Mouse (Mus musculus): ENCODE measurements at regions not wholly inside any gene's neighbourhood (a gene's known extent, or its start where the extent isn't known, plus 50 kb on each side); places are given as distances from the start of the nearest gene placed in this dataset.

GRCm38 (mm10) chr4:40537859-40538258 lies 65.9 kb downstream of the Tmem215 start:
- no peak for DNase-seq

GRCm38 (mm10) chr4:40543085-40544048 lies 71.4 kb downstream of the Tmem215 start:
- no peak for DNase-seq

DNA sequence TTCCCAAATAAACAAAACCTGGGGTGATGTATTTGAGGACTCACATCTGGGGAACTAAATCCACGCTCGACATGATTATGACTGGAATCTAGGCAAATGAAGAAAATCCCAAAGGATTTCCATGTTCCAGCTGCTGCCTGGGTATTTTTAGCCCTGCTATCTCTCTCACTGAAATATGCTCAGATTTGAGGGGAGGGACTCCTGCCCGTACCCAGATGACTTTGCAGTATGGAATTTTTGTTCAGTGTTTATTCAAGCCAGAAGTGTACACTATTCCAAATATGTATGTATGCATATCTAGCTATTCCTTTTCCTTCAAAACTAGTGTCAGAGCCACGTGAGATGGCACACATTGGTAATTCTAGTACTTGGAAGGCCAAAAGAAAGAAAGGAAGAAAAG lies 72.1 kb downstream of the Tmem215 start:
- DNase-seq = peak; percentile 4 to 24

- no peak for DNase-seq
Measured at GRCm38 (mm10) chr4:40544806-40545205, 72.8 kb downstream of the Tmem215 start.

DNA sequence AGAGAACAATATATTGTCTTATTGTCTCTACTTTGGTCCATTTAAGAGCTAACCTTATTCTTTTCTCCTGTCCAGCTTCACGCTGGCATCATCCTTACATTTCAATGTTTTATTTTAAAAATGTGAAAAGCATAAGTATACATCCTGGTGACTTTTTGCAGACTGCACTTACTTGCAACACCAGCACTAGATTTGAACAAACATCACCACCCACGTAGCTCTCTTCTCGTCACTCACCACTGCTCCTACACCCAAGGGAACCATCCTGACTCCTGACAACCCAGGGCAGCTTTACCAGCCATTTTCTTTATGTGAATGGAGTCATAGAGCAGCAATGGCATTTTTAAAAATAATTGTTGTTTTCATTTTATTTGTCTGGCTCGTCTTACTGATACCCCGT lies 73.7 kb downstream of the Tmem215 start:
- no peak for DNase-seq

DNA sequence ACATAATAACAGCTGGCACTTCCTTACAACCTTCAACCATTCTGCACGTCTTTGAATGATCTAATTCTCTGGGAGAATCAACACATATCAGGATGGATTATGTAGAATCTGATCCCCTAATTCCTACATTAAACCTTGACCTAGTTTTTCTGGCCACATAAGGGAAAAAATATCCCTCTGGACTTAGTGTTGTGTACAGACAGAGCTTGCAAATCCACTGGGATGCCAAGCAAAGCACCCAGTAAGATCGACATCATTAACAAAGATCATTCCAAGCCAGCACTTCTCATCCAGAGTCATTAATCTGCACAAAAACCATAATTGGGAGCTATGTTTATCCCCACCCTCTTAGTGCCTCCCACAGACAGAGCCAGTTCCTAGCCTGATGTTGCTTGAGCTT lies 87.8 kb downstream of the Tmem215 start:
- no peak for DNase-seq

DNA sequence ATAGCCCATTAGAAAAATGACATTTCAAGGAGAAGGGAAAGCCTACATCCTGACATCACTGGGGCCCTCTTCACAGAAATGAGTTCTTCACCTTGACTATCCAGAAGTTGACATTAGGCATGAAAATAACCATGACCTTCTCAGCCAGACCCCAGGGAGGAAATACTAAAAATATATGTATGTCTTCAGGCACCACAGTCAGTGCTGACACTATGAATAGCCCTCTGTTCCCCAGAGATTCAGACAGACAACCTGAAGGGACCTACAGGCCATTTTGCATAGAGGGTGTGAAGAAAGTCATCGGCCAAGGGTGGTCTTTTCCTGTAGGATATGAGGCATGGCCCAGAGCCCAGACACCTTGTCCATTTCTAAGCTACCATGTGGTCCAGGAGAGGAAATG lies 101.3 kb downstream of the Tmem215 start:
- DNase-seq = no peak

GRCm38 (mm10) chr4:40575951-40576350 lies 104.0 kb downstream of the Tmem215 start:
- no peak for DNase-seq

DNA sequence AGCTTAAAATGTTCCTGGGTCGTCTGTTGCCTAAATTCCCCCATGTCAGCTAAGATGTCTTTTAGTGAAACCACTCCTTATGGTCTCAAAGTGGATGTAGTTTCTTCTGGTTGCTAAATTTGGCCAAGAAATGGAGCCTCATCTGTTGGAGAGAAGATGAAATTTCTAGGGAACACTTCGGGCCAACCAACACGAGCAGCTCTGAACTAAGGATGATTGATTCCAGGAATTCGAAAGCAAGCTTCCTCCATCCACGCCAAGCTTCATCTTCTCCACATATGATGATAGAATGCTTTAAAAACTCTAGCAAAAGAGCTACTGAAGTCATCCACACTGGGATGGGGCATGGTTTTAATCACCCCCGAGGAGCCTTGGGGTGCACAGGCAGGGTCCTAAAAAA lies 112.5 kb downstream of the Tmem215 start:
- DNase-seq = no peak

DNA sequence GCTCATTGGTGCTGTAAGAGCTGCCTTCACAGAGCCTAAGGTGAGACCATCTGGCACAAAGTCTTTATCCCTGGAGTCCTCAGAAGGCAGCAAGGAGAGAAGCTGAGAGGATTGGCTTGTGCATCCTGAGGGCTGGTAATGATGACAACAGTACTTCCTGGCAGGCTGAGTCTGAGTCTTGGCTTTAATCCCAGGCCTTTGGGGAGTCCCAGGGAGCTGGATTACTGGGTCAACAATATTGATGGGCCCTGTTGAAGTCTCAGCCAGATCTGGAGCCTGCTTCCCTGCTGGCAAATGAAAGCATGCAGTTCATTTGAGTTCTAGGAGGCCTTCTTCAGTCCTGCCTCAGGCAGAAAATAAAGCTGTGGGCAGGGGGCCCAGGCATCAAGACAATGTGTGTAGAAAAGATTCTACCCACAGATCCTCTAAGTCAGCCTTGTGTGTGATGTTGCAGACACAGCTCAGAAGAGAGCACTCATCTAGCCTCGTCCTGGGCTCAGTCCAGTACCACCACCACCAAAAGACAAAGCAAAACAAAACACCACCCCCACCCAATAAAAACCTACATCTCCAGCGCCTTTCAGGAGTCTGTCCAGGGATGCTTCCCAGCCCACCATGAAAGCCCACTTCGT lies 113.1 kb downstream of the Tmem215 start:
- DNase-seq = peak; percentile 20 to 35

DNA sequence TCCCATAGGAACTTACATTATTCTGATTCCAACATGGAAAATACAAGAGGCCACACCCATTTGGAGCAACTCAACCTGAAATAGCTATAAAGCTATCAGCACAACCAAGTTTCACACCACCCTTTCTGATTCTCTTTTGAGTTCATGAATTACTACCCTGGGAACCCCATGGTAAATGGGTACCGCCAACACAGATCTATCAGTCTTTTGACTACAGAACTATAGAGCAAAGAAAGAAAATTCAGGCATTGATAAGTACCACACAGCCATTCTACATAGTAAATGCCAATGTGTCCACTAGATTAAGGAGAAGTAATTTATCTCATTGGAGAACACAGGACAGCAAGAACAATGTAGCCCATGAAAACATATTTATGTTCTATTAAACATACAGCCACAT lies 114.1 kb downstream of the Tmem215 start:
- DNase-seq = no peak

GRCm38 (mm10) chr4:40587254-40587653 lies 115.3 kb downstream of the Tmem215 start:
- DNase-seq = no peak

DNA sequence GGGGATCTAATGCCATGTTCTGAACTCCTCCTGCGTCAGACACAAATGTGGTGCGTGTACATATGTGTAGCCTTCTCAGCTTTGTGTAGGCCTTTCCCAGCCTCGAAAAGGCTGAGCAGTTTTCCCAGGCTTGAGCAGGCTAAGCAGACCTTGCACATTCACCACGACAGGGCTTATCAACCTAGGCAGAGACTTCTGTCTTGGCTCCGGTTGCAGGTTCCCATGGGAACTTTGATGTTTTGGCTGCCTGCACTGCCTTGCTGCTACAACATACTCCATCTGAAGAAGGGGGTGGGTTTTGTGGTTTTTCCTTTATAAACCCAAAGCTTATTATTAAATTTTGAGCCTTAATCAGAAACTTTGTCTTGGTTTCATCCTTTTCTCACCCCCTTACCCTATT lies 109.2 kb downstream of the Aptx start:
- DNase-seq = peak in 1 of 2 experiments; percentile 6

- DNase-seq = no peak
Measured at GRCm38 (mm10) chr4:40625024-40625423, 78.0 kb downstream of the Aptx start.

DNA sequence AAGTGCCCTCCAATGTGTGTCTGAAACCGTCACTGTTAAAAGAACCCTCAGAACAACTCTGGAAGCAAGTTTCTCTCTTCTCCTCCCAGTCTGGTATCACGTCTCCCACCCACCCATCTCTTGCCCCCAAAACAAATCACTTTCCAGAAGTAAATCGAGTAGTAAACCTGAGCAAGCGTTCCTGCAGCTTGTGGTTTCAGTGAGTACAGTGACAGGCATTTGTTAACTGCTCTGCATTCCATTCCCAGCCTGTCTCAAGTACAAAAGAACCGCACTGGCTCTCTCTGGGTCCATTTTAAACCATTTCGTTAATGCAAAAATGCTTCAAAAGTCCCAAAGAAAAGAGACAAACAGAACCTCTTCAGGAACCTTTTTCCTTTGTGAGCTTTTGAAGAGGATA lies 77.1 kb downstream of the Aptx start:
- DNase-seq = no peak
